Mouse (Mus musculus) thymus, adult 2 months (tissue): Measurements from ENCODE around the gene Cry1.

Experiments
- CTCF ChIP-seq: fragments of 200-500 bp; IDR thresholded peaks from 2 replicates; pipeline ENCODE4 v1.5.1; 2012; ENCODE audit warnings: mild to moderate bottlenecking, control low read depth, low read length, moderate library complexity, borderline replicate concordance; ENCODE audit not compliant: control insufficient read depth, poor library complexity, insufficient read depth; ENCODE audit errors: extremely low read depth
- POLR2A ChIP-seq: fragments of 200-500 bp; IDR thresholded peaks from 2 replicates; pipeline ENCODE4 v1.6.1; 2012; ENCODE audit warnings: mild to moderate bottlenecking, low read length, control low read depth, moderate library complexity; ENCODE audit not compliant: control insufficient read depth, poor library complexity, insufficient read depth; ENCODE audit errors: extremely low read depth

DNA sequence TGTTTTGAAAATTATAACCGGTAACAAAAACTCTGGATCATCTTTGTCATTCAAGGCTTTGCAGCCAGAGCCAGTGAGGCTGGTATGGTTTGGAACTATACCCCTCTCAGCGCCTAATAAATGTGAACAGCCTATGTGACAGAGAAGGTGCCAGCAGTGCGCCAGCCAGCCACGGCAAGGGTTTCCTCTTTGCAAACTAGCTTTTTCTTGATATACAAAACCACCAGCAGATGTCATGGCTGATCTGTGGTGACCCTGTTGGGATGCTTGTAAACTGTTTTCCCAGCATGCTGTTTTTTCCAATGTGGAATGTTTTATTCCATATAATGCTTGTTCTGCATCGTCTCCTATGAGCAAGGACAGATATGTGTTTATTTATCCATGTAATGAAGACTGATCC is 30.0 kb upstream of the Cry1 start:
- TF ChIP-seq POLR2A (no peak), CTCF (no peak)
